Mouse (Mus musculus) heart, adult 2 months (tissue): ENCODE measurements at regions not wholly inside any gene's neighbourhood (a gene's known extent, or its start where the extent isn't known, plus 50 kb on each side); places are given as distances from the start of the nearest gene placed in this dataset.
"Not testable (repeated sequence)": the region's sequence is repeated elsewhere in the genome, so short reads cannot be mapped to it uniquely, and the experiment has no call there.

Experiments
- CTCF ChIP-seq: fragments of 200-600 bp; IDR thresholded peaks from 2 replicates; pipeline ENCODE4 v1.8.1; 2022; ENCODE audit warnings: antibody characterized with exemption, mild to moderate bottlenecking, moderate library complexity
- POLR2A ChIP-seq: fragments of 200-500 bp; IDR thresholded peaks from 2 replicates; pipeline ENCODE4 v1.6.1; 2011; ENCODE audit warnings: mild to moderate bottlenecking, low read depth, low read length, control low read depth; ENCODE audit not compliant: insufficient read depth

DNA sequence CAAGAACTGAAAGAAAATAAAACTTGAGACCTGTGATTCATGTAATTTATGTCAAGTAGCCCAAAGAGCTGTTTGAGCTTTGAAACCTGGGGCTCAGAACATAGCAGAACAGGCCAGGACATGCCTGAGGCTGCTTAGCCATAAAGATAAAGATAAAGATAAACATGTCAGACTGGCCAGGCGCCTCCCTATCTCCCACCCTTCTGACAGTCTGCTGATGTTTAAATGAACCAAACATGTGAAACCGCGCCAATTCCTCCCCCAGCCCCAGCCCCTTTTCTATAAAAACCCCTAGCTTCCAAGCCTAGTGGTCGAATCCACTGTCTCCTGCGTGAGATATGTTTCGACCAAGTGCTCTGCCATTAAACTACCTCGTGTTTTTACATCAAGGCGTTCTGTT lies 97.2 kb upstream of the Rab39b start:
- not testable (repeated sequence) for TF ChIP-seq CTCF, POLR2A
